Mouse (Mus musculus) kidney, adult 11 months (tissue): ENCODE results near the gene Dglucy.

Experiments used
- DNase-seq: peaks from one replicate; pipeline ENCODE4 v3.0.0; 2022

Dglucy gene

GRCm38 (mm10) chr12:100778934-100779865 lies at the start of gene Dglucy:
Dglucy (plus strand) TSS chr12:100779057.
- DNase-seq: peak; percentile 94

GRCm38 (mm10) chr12:100735156-100735555 lies 43.7 kb upstream of the Dglucy start:
- DNase-seq: no peak

GRCm38 (mm10) chr12:100735581-100735980 lies 43.3 kb upstream of the Dglucy start:
- no peak for DNase-seq

DNA sequence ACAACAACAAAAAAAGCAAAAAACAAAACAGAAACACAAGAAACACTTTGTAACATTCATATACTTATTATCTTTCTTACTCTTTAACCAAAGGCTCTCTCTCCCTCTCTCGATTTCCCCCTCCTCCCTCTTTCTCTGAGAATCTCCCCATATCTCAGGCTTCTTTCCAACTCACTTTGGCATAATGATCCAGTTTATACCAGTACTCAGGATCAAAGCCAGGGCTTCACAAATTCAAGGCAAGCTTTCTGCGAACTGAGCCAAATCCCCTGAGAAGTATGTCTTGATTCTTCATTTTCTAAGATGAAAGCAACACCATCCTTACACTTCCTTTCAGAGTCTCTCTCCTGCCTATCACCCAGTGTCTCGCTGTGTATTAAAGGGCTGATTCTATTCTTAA lies 40.4 kb upstream of the Dglucy start:
- no peak for DNase-seq

- no peak for DNase-seq
These were observed 39.8 kb upstream of the Dglucy start for GRCm38 (mm10) chr12:100739011-100739570.

- DNase-seq: no peak
These were observed 38.5 kb upstream of the Dglucy start for GRCm38 (mm10) chr12:100740313-100740712.

DNA sequence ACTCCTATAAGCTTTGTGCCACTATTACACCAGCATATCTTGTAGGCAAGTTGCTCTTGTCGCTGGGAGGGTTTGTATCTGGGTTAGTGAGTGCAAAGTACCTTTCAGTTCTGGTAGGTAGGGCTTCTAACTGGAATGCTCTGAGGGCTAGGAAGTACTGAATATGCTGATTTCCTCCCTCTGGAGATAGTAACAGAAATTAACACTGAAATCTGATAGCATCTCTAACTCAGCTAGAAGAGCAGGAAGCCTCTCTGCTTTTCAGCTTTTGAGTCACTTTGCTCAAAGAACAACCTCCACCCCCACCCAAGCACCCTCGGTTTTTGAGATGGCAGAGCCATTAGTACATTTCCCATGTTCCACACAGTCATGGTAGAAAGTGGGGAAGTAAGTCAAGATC lies 36.4 kb upstream of the Dglucy start:
- DNase-seq: no peak

GRCm38 (mm10) chr12:100752977-100753376 lies 25.9 kb upstream of the Dglucy start:
- DNase-seq: no peak

DNA sequence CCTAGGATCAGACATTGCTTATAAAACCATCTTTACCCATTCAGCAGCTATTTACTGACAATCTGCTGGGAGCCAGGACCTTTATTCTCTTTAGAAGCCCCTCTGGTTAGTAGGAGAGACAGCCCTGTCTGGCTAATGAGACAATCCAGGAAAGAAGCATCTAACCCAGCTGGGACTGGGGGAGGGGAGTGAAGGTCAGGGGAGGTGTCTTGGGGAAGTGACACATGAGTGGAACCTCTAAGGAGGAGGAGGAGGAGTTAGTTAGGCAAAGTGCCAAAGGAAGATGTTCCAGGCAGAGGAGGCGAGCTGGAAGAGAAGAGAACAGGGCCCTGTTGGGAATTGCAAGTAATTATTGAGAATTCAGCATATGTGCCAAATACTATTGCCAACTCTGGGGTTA lies 25.1 kb upstream of the Dglucy start:
- DNase-seq: no peak

DNA sequence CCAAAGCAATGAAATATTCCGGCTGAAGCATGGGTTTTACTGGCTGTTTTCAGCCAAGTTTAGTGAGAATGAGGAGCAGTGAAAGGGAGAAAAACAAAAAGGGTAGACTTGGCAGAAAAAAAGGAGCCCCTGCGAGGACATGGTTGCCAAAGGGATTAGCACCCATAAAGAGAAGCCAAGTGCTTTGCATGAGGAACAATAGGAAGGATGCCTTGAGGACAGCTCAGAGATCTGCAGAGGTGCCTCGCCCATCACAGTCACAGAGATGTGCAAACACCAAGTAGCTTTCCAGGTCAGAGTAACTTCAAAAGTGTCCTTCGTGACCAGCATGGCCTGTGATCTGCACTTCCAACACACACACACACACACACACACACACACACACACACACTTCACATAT lies 21.4 kb upstream of the Dglucy start:
- DNase-seq: no peak

GRCm38 (mm10) chr12:100762663-100763425 lies 16.0 kb upstream of the Dglucy start:
- no peak for DNase-seq

GRCm38 (mm10) chr12:100764329-100765018 lies 14.4 kb upstream of the Dglucy start:
- no peak for DNase-seq

DNA sequence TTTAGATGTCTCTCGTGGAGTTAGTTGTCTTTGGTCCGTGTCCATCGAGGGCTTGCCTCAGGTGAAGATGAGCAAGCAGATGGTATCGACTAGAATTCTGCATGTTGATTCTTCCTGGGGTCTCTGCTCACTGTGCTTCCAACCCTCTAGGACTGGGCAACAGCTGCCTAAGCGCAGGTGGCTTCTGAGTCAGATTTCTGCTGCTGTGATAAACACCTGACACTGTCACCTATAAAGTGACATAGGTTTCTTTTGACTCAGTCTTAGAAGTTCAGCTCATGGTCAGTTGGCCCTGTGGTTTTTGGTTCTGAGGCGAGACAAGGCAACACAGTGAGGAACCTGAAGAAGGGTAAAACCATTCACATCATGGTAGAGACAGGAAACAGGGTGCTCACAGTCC lies 9.0 kb upstream of the Dglucy start:
- DNase-seq: no peak

DNA sequence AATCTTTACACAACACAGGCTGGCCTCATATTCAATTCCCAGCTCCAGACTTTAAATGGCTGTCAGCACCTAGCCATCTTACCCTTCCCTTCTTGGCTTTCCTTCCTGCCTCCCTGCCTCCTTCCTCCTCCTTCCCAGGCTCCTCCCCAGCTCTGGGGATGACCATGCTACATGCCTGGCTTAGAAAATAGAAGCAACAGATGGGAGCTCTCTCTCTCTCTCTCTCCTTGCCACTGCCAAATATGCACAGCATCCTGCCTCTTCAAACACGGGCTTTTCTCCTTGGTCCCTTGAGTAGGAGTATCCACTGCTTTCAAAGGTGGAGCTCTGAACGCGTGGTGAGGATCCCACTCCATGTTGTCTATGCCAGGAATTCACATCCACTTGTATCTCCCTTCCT lies 8.1 kb upstream of the Dglucy start:
- DNase-seq: no peak

DNA sequence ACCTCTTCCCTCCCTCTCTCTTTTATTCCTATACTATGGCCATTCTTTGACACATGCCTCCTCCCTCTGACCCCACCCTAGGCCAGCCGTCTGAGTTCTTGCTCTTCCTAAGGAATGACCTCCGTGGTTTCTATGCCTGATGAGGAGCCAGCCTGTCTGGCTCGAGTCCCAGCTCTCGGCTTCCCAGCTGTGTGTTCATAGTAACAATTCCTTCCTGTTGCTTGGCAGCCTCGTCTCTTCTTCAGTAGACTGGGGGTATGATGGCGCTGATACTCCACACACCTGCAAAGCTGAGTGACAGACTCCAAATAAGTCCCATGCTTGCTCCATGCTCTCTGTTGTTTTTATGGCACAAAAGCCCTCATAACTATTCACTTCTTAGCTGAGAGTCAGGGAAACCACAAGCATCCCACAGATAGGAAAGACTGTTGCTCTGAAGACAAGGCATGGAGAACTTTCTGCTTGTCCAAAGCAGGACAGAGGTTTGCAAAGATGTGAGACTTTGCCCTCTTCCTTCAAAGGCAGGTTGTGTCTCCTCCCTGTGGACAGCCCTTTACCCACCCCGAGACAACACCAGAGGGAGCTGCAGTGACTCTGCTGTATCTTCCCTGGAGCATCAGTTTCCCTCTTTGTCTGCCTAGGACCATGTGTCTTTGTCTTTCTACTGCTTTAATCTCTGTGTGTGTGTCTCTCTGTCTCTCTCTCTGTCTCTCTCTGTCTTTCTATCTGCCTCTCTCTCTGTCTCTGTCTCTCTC lies 6.5 kb upstream of the Dglucy start:
- peak; percentile 31 for DNase-seq

GRCm38 (mm10) chr12:100774756-100775155 lies 4.1 kb upstream of the Dglucy start:
- DNase-seq: no peak

DNA sequence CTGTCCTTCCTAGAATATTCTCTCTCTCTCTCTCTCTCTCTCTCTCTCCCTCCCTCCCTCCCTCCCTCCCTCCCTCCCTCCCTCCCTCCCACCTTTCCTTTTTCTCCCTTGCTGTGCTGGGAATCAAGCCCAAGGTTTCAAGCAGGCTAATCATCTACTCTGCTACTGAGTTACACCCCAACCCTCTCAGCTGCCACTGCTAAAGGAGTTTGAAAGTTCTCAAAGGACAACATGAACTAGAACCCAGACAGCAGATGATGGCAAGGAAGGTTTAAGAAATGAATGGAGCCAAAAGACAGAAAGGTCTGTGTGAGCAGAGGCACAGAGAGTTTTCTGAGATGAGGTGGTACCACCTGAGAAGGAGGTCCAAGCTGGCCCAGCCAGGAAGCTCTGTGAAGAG lies 3.6 kb upstream of the Dglucy start:
- DNase-seq: peak; percentile 34

DNA sequence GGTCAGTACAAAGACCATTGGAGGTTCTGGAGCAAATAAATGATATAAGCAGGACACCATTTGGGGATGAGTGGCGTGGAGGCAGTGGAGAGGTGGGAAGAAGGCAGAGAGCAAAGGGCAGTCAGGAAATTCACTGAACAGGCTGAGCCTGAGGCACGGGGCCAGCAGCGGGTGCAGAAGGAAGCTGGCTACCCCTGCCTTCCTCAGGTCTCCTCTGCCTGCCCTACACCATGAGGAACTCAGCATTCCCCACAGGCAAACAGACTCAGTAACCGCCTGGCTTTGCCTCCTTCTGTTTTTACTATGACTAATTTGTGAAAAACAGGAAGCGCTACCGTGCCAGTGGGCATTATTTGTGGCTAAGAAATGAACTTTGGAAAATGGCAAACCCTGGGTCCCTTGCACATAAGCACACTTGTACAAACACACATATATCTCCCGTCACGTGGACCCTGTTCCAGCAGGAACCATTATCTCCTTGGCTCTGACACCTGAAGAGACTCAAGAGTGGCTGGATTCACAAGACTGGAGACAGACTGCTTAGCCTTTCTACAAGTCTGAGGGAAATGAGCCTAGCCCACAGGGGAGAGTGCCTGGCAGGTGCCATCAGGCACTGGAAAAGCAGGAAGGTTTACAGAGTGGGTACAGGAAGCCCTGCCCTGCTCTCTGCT lies 2.8 kb upstream of the Dglucy start:
- DNase-seq: peak; percentile 83

- no peak for DNase-seq
These were observed 1.9 kb upstream of the Dglucy start for GRCm38 (mm10) chr12:100776991-100777390.

GRCm38 (mm10) chr12:100778276-100778933 lies 452 bp upstream of the Dglucy start:
- DNase-seq: no peak

DNA sequence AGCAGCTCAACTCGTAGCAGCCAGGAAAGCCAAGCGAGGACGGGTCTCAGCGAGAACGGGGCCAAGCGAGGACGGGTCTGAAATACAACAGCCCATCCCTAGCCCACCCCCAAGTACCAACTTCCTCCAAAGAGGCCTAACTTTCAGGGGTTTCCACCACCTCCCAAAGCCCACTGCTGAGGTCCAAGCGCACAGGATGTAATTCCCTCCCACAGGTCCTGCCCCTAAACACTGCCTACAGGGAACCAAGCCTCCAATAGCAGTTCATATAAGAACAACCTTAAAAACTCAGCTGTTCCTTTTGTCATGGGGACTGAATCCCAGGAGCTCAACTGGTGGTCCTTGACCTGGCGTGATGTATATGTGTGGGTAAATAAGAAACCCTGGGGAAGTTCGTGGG lies 1.6 kb downstream of the Dglucy start:
- DNase-seq: no peak
